Mouse (Mus musculus): ENCODE data around the gene Gm10439. TPM values are rescaled to one million over a fixed set of nuclear protein-coding genes. Genes with fewer than 3 reads are reported as not detected.

Gm10439 gene
- polyA plus RNA-seq (2017; shearing (Covaris generic)), result not detected

DNA sequence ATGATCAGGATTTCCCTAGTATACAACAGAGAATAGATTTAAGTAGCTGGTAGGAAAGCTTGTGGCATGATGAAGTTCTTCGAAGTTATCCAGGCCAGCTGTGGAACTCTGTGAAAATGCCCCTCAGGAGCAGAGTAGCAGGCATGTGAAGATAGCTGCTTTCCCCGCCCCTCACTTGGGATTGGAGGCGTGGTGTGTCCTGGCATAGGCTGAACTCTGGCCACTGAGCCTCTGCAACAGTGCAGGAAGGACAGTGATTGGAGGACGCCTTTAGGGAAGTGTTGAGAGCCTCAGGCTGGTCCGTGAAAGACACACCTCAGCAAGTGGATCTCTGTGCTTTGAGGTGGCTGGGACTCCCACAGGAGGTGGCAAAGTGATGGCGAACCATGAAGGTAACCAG is at the start of gene Gm10439:
Gm10439 (plus strand) TSS at position 301 of the 400 bp plus-strand sequence.

Other genes with a start within 250 kb of the Gm10439 start
- not detected for gene Gm15085, start 147.0 kb upstream of the Gm10439 start, polyA plus RNA-seq (2017; shearing (Covaris generic))
- not detected for gene Gm15097, start 189.9 kb downstream of the Gm10439 start, polyA plus RNA-seq (2017; shearing (Covaris generic))

All from naive thymus-derived CD4-positive, alpha-beta T cell, adult 5 months (primary cell).